Mouse (Mus musculus): ENCODE measurements around the gene Tomm20. TPM values are rescaled to one million over a fixed set of nuclear protein-coding genes. Genes with fewer than 3 reads are reported as not detected.
"Not testable (repeated sequence)": the region's sequence is repeated elsewhere in the genome, so short reads cannot be mapped to it uniquely, and the experiment has no call there.

Gene Tomm20
- polyA plus RNA-seq, 1 experiment = 642 TPM

DNA sequence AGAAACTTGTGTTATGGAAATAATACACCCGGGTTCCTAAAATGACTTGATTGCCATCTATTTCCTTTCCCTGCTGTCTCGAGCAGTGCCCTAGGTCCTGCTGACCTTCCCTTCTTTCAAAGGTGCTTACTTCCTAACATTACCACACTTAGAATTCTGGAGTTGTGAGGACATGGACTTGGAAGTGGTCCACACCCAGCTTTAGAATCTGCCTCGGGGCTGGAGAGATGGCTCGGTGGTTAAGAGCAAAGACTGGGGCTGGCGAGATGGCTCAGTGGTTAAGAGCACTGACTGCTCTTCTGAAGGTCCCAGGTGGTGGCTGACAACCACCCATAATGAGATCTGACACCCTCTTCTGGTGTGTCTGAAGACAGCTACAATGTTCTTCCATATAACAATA, 34.4 kb upstream of the Tomm20 start:
- no peaks in the 10 kb centered on the region for H3K4me1 ChIP-seq (ENCODE audit: control insufficient read depth, insufficient read depth, low read length)
- H3K4me3 ChIP-seq (ENCODE audit: low read depth, low read length) = no peak overlapping the region
- H3K9ac ChIP-seq (ENCODE audit: low read depth, poor library complexity, severe bottlenecking) = no peak overlapping the region
- H3K27me3 ChIP-seq (ENCODE audit: control insufficient read depth, insufficient read depth, low read length, poor library complexity, severe bottlenecking) = no peaks in the 10 kb centered on the region
- H3K27ac ChIP-seq (ENCODE audit: insufficient read depth, low read length) = no peak overlapping the region
- H3K9me3 ChIP-seq (replicated peaks; ENCODE audit: control insufficient read depth, insufficient read depth, low read length, poor library complexity, severe bottlenecking) = no peaks in the 10 kb centered on the region
- no peaks in the 10 kb centered on the region for H3K36me3 ChIP-seq (ENCODE audit: control insufficient read depth, insufficient read depth, low read length, poor library complexity, severe bottlenecking)
- TF ChIP-seq POLR2A (IDR thresholded peaks at IDR 0.05; ENCODE audit: insufficient read depth, low read length) (no peak), EP300 (IDR thresholded peaks at IDR 0.05; ENCODE audit: insufficient read depth, low read depth, low read length) (no peak), CTCF (IDR thresholded peaks at IDR 0.05; ENCODE audit: low read depth, low read length) (no peak)

DNA sequence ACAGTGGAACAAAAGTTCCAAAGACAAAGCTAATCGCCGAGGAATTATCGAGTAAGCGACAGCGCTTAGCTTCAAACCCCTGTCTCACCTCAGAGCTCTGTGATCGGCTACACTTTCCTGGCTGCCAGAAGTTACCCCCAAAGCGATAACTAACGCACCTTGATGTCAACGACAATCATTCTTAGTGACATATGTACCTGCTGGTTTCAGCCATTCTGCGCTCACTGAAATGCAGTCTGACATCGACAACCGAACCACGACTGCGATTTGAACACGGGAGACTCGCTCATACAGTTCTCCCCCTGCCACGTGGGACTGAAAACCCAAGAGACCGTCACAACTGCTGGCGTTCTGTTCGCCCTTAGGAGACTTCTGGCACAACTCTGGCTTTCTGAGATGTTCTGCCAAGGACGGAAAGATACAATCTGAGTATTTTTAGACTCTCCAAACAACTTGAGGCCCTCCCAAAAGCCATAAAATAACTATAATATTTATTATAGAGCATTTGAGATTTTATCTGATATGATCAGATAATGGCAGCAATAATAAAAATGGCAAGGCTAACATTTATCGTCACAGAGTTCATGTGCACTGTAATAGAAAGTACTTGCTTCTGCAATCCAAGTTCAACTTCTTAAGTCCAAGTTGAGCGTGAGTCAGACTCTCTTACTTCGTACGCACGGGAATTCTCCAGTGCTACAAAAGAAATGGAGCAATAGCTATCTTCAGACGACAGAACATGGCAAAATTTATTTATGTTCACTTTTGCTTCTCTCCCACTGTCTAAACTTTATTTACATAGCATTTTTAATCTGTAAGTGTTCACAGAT, 33.7 kb upstream of the Tomm20 start:
- TF ChIP-seq EP300 (IDR thresholded peaks at IDR 0.05; ENCODE audit: insufficient read depth, low read depth, low read length) (no peak), POLR2A (IDR thresholded peaks at IDR 0.05; ENCODE audit: insufficient read depth, low read length) (no peak)
- H3K27ac ChIP-seq (ENCODE audit: insufficient read depth, low read length) = no peak overlapping the region
- H3K4me1 ChIP-seq (ENCODE audit: control insufficient read depth, insufficient read depth, low read length) = no peaks in the 10 kb centered on the region
- no peak overlapping the region for H3K9ac ChIP-seq (ENCODE audit: low read depth, poor library complexity, severe bottlenecking)
- no peaks in the 10 kb centered on the region for H3K36me3 ChIP-seq (ENCODE audit: control insufficient read depth, insufficient read depth, low read length, poor library complexity, severe bottlenecking)
- H3K4me3 ChIP-seq (ENCODE audit: low read depth, low read length) = peak overlapping the region; percentile 36
- no peaks in the 10 kb centered on the region for H3K27me3 ChIP-seq (ENCODE audit: control insufficient read depth, insufficient read depth, low read length, poor library complexity, severe bottlenecking)
- no peaks in the 10 kb centered on the region for H3K9me3 ChIP-seq (replicated peaks; ENCODE audit: control insufficient read depth, insufficient read depth, low read length, poor library complexity, severe bottlenecking)

DNA sequence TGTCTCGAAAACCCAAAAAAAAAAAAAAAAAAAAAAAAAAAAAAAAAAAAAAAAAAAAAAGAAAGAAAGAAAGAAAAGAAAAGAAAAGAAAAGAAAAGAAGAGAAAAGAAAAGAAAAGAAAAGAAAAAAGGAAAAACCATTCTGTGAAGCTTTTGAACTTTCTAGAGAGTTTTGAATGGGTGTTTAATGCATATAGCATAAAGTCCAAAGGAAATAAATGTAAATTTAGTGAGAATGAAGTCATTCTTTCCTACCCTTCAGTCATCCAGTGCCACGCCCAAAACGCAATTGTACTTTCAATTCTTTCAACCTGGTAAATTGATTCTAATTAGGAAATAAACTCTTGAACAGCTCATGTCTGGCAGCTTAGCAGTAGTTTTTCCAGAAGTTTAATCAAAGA, 32.9 kb upstream of the Tomm20 start:
- H3K27ac ChIP-seq (ENCODE audit: insufficient read depth, low read length); H3K4me3 ChIP-seq (ENCODE audit: low read depth, low read length); H3K9ac ChIP-seq (ENCODE audit: low read depth, poor library complexity, severe bottlenecking); H3K9me3 ChIP-seq (replicated peaks; ENCODE audit: control insufficient read depth, insufficient read depth, low read length, poor library complexity, severe bottlenecking); H3K4me1 ChIP-seq (ENCODE audit: control insufficient read depth, insufficient read depth, low read length); H3K36me3 ChIP-seq (ENCODE audit: control insufficient read depth, insufficient read depth, low read length, poor library complexity, severe bottlenecking); H3K27me3 ChIP-seq (ENCODE audit: control insufficient read depth, insufficient read depth, low read length, poor library complexity, severe bottlenecking): not testable (repeated sequence)

DNA sequence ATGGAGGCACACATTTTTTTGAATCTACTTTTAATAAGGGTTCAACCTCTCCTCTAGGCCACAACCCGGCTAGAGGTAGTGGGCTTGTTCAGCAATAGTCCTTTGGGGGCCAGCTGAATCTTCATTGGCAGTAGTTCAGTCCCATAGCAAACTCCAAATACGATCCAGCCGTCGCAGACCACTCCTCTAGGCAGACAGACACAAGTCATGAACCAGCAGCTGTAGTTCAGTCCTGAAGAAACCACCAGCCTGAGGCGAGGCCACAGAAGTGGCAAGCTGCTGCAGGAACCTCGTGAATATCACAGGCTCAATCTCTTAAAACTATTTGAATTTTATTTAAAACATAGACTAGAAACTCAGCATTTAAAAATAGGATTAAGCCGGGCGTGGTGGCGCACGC, 32.4 kb upstream of the Tomm20 start:
- no peak for TF ChIP-seq CTCF (IDR thresholded peaks at IDR 0.05; ENCODE audit: low read depth, low read length)
- TF ChIP-seq POLR2A (IDR thresholded peaks at IDR 0.05; ENCODE audit: insufficient read depth, low read length) = no peak
- TF ChIP-seq EP300 (IDR thresholded peaks at IDR 0.05; ENCODE audit: insufficient read depth, low read depth, low read length) = no peak

GRCm38 (mm10) chr8:126976608-126977348, 31.1 kb upstream of the Tomm20 start:
- Histone ChIP-seq H3K9me3 (replicated peaks; ENCODE audit: control insufficient read depth, insufficient read depth, low read length, poor library complexity, severe bottlenecking) (no peaks in the 10 kb centered on the region), H3K27me3 (ENCODE audit: control insufficient read depth, insufficient read depth, low read length, poor library complexity, severe bottlenecking) (no peaks in the 10 kb centered on the region), H3K4me3 (ENCODE audit: low read depth, low read length) (no peak overlapping the region), H3K36me3 (ENCODE audit: control insufficient read depth, insufficient read depth, low read length, poor library complexity, severe bottlenecking) (no peaks in the 10 kb centered on the region), H3K27ac (ENCODE audit: insufficient read depth, low read length) (no peak overlapping the region), H3K9ac (ENCODE audit: low read depth, poor library complexity, severe bottlenecking) (no peak overlapping the region), H3K4me1 (ENCODE audit: control insufficient read depth, insufficient read depth, low read length) (peaks cover under 1% of the 10 kb centered on the region)
- no peak for TF ChIP-seq POLR2A (IDR thresholded peaks at IDR 0.05; ENCODE audit: insufficient read depth, low read length)
- no peak for TF ChIP-seq EP300 (IDR thresholded peaks at IDR 0.05; ENCODE audit: insufficient read depth, low read depth, low read length)
- no peak for TF ChIP-seq CTCF (IDR thresholded peaks at IDR 0.05; ENCODE audit: low read depth, low read length)

More for the DNA sequence above, 32.4 kb upstream of the Tomm20 start:
- Histone ChIP-seq H3K36me3 (ENCODE audit: control insufficient read depth, insufficient read depth, low read length, poor library complexity, severe bottlenecking) (no peaks in the 10 kb centered on the region), H3K9ac (ENCODE audit: low read depth, poor library complexity, severe bottlenecking) (no peak overlapping the region), H3K27ac (ENCODE audit: insufficient read depth, low read length) (no peak overlapping the region), H3K9me3 (replicated peaks; ENCODE audit: control insufficient read depth, insufficient read depth, low read length, poor library complexity, severe bottlenecking) (no peaks in the 10 kb centered on the region), H3K4me1 (ENCODE audit: control insufficient read depth, insufficient read depth, low read length) (no peaks in the 10 kb centered on the region), H3K27me3 (ENCODE audit: control insufficient read depth, insufficient read depth, low read length, poor library complexity, severe bottlenecking) (no peaks in the 10 kb centered on the region), H3K4me3 (ENCODE audit: low read depth, low read length) (no peak overlapping the region)

- Histone ChIP-seq H3K27me3 (ENCODE audit: control insufficient read depth, insufficient read depth, low read length, poor library complexity, severe bottlenecking) (no peaks in the 10 kb centered on the region), H3K27ac (ENCODE audit: insufficient read depth, low read length) (no peak overlapping the region), H3K4me3 (ENCODE audit: low read depth, low read length) (no peak overlapping the region), H3K9ac (ENCODE audit: low read depth, poor library complexity, severe bottlenecking) (no peak overlapping the region), H3K4me1 (ENCODE audit: control insufficient read depth, insufficient read depth, low read length) (peaks cover 1% of the 10 kb centered on the region), H3K36me3 (ENCODE audit: control insufficient read depth, insufficient read depth, low read length, poor library complexity, severe bottlenecking) (no peaks in the 10 kb centered on the region), H3K9me3 (replicated peaks; ENCODE audit: control insufficient read depth, insufficient read depth, low read length, poor library complexity, severe bottlenecking) (no peaks in the 10 kb centered on the region)
- TF ChIP-seq CTCF (IDR thresholded peaks at IDR 0.05; ENCODE audit: low read depth, low read length) = peak; percentile 5
- TF ChIP-seq POLR2A (IDR thresholded peaks at IDR 0.05; ENCODE audit: insufficient read depth, low read length) = no peak
Measured at GRCm38 (mm10) chr8:126975706-126976105, 30.1 kb upstream of the Tomm20 start.

Measured in ES-Bruce4 (cell line).